Mouse (Mus musculus): ENCODE data around the gene Gm11437. TPM values are rescaled to one million over a fixed set of nuclear protein-coding genes. Genes with fewer than 3 reads are reported as not detected.

The Gm11437 gene
- not detected in 2 replicates for polyA plus RNA-seq (2016; fragmentation: Nextera tagmentation; extraction: Ambion mirVana)

DNA sequence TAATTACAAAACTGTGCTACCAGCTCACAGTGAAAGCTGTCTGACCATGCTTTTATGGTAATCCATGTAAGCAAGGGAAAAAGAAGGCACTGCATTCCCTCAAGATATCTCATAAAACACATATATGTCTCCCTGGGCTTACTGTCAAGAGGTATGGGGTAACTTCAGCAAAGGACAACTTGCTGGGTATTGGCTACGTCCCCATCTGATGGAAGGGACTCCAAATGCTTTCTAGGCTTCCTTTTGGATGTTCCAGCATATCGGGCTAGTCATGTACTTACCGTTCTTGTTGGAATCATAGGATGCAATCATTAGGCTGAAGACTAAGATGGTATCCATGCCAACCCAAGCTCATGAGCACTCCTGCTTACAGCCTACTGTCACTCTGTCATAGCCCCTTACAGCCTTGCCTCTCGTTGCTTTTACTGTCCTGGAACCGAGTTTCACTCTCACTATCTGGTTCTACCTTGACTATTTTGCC, at the start of gene Gm11437:
Gene Gm11437 (minus strand): TSS at position 431 of the 481 bp plus-strand sequence.
- no peak within 1 kb of the TSS for H3K4me2 ChIP-seq
- no peaks in the 10 kb centered on the region; the same call in 1 of the 2 replicates for H3K4me1 ChIP-seq
- H3K27me3 ChIP-seq, result peaks cover 12% of the 10 kb centered on the region
- no peak within 1 kb of the TSS for H3K27ac ChIP-seq
- H3K9me3 ChIP-seq, result no peaks in the 10 kb centered on the region
- H3K36me3 ChIP-seq (replicated peaks), result no peaks in the 10 kb centered on the region
- no peak within 1 kb of the TSS for H3K9ac ChIP-seq
- ATAC-seq (ENCODE audit: low FRiP score), result no peak
- 84% methylated on average over 5 of the region's 5 CpGs for WGBS
- H3K4me3 ChIP-seq (replicated peaks), result no peak within 1 kb of the TSS

DNA sequence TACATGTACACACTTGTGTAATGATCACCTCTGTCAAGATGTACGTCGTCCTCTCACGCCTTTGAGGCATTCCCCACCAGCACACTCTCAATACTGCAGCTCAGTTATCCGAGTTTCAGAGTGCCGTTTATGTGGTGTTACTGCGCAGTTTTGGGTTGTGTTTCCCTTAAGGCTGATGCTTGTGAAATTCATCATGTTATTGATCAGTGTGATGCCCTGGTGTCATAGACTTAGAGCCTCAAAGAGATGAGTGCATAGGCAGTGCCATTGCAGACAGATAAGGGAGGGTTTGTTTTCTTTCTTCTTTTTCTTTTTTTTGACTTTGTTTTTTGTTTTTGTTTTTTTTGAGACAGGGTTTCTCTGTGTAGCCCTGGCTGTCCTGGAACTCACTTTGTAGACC, 43.6 kb upstream of the Gm11437 start:
- no peaks in the 10 kb centered on the region; the same call in 1 of the 2 replicates for H3K36me3 ChIP-seq (replicated peaks)
- H3K4me3 ChIP-seq (replicated peaks), result no peak overlapping the region
- 93% methylated on average over 6 of the region's 6 CpGs for WGBS
- no peaks in the 10 kb centered on the region for H3K4me1 ChIP-seq
- H3K27ac ChIP-seq, result no peak overlapping the region
- H3K27me3 ChIP-seq, result no peaks in the 10 kb centered on the region
- no peaks in the 10 kb centered on the region for H3K9me3 ChIP-seq
- no peak for ATAC-seq (ENCODE audit: low FRiP score)
- no peak overlapping the region for H3K4me2 ChIP-seq
- H3K9ac ChIP-seq, result no peak overlapping the region

DNA sequence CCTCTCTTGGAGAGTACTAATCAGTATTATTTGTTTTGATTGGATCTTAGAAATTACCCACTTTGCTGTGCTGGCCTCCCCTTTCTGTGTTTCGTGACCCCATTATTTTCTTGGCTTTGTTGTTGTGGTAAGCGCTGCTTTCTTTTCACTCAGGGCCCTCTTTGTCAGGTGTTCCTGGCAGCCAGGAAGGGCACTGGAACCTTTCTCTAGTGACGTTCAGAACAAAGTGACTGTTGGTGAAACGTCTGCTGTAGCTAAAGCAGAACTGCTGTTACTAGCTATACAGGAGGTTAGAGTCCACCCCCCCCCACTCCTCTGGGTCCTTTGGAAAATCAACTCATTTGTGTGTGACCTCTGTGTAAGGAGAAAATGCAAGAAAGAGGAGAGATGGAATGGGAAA, 38.5 kb upstream of the Gm11437 start:
- no peak overlapping the region for H3K27ac ChIP-seq
- H3K9ac ChIP-seq, result no peak overlapping the region
- no peaks in the 10 kb centered on the region for H3K27me3 ChIP-seq
- H3K9me3 ChIP-seq, result no peaks in the 10 kb centered on the region
- H3K4me3 ChIP-seq (replicated peaks), result no peak overlapping the region
- H3K4me2 ChIP-seq, result no peak overlapping the region
- no peak for ATAC-seq (ENCODE audit: low FRiP score)
- H3K4me1 ChIP-seq, result peaks cover 1% of the 10 kb centered on the region; the same call in 1 of the 2 replicates
- no peaks in the 10 kb centered on the region; the same call in 1 of the 2 replicates for H3K36me3 ChIP-seq (replicated peaks)
- 23% methylated on average over 4 of the region's 4 CpGs for WGBS

DNA sequence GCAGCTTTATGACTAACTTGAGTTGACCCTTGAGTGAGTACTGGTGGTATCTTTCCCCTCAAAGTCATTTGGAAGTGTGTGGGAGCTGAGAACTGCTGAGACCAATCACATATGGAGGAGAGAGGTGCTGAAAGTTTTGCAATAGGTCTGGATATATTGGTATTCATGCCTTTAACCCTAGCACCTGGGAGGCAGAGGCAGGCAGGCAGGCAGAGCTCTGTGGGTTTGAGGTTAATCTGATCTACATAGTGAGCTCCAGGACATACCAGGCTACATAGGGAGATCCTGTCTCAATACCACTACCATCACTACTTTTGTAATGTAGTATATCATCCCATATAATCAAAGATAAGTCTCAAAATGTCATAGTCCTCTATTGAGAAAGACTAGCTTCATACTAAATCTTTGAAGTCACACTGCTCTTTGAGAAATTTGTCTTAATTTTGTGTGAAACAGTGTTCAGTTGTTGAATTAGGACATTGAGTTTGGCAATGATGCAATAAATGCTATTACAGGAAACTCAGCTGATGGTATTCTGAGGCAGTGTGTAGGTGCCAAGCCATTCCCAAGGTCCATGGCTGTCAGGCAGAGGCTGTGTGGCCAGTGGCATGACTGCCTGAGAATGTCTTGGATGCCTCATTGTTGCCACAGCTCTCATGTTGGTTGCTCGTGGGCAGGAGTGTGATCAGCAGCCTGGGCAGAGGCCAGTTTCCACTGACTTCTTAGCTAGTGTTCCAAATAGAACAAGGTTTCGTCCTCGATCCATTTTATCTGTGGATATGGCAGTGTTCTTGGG, 30.5 kb upstream of the Gm11437 start:
- Histone ChIP-seq H3K4me2 (no peak overlapping the region), H3K27me3 (no peaks in the 10 kb centered on the region), H3K36me3 (replicated peaks) (peaks cover 10% of the 10 kb centered on the region), H3K9ac (no peak overlapping the region), H3K27ac (no peak overlapping the region), H3K4me3 (replicated peaks) (no peak overlapping the region), H3K9me3 (no peaks in the 10 kb centered on the region), H3K4me1 (peaks cover 10% of the 10 kb centered on the region; the same call in 1 of the 2 replicates)
- 95% methylated on average over 3 of the region's 3 CpGs for WGBS
- no peak for ATAC-seq (ENCODE audit: low FRiP score)

DNA sequence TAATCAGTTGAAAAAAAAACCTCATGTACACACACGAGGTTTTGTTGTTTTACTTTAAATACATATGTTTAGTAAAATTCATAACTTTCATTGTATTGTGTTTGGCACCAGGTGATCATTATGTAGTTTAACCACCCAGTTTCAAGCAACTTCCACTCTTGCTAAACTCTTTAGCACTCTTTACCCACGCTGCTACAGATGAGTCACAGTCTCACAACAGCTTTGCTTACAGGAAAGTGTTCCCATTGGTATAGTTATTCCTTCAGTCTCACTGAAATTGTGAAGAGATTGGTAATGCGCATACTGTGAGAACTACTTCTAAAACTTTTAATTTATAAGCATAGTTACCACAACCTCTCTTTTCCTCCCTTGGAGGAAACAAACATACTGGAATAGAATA, 27.5 kb upstream of the Gm11437 start:
- Histone ChIP-seq H3K27ac (no peak overlapping the region), H3K4me2 (no peak overlapping the region), H3K27me3 (no peaks in the 10 kb centered on the region), H3K4me3 (replicated peaks) (no peak overlapping the region), H3K9ac (no peak overlapping the region), H3K4me1 (0 out of 2 replicates have a peak, but pooled peaks cover 3% of the 10 kb centered on the region), H3K36me3 (replicated peaks) (peaks cover 10% of the 10 kb centered on the region), H3K9me3 (no peaks in the 10 kb centered on the region)
- WGBS, result 88% methylated on average over 3 of the region's 3 CpGs
- ATAC-seq (ENCODE audit: low FRiP score), result no peak

DNA sequence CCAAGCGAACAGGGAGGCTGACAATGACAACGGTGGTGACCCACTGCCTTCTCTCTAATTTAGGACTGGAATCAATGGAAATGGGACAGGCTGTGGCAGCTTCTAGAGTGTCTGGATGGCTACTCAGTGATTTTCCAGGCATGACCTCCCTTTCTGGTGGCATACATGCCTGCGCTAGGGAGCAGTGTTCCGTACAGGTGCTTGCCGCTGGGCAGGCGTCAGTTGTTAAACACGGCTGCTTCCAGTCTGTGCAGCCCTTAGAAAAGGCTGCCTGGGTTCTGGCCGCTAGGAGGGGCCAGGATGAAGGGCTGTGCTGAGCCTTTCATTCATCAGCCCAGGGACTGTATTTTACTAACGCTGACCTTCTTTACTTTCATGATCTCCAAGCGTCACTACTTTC, 26.0 kb upstream of the Gm11437 start:
- Histone ChIP-seq H3K27ac (no peak overlapping the region), H3K4me3 (replicated peaks) (no peak overlapping the region), H3K36me3 (replicated peaks) (peaks cover 10% of the 10 kb centered on the region), H3K4me1 (0 out of 2 replicates have a peak, but pooled peaks cover 3% of the 10 kb centered on the region), H3K9me3 (no peaks in the 10 kb centered on the region), H3K4me2 (no peak overlapping the region), H3K9ac (no peak overlapping the region), H3K27me3 (no peaks in the 10 kb centered on the region)
- ATAC-seq (ENCODE audit: low FRiP score), result no peak
- 65% methylated on average over 10 of the region's 10 CpGs for WGBS

DNA sequence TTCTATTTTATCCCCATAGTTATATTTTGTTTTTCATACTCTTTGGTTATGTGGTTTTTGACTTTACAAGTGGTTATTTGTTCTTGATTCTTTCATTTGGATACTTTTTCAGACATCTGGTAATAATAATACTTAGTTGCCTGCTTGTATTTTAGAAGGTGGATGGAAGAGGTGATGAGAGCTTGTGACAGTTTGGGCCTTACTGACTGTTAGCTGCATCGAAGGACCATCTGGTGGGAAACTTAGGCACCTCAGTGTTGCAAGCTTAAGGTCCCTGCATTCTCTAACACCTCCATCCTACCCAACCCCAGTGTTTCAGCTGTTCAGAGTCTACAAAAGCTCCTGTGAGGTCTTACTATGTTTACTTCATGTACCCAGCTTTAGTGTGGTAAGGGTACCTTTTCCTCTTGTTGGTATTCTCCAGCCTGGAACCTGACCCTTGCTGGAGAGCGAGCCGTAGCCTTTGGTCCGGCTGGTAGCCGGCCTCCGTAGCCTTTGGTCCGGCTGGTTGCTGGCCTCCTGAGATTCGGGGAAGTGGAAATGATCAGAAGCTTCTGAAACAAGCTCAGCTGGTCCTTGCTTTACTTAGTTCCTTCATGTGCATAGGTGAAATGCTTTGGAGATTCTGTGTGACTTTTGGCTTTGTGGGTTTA, 23.4 kb upstream of the Gm11437 start:
- no peak overlapping the region for H3K27ac ChIP-seq
- H3K4me2 ChIP-seq, result no peak overlapping the region
- WGBS, result 90% methylated on average over 8 of the region's 8 CpGs
- no peak overlapping the region for H3K4me3 ChIP-seq (replicated peaks)
- 0 out of 2 replicates have a peak, but pooled peaks cover 3% of the 10 kb centered on the region for H3K4me1 ChIP-seq
- no peaks in the 10 kb centered on the region for H3K9me3 ChIP-seq
- ATAC-seq (ENCODE audit: low FRiP score), result no peak
- H3K9ac ChIP-seq, result no peak overlapping the region
- H3K27me3 ChIP-seq, result no peaks in the 10 kb centered on the region
- H3K36me3 ChIP-seq (replicated peaks), result peaks cover 2% of the 10 kb centered on the region; the same call in 1 of the 2 replicates

DNA sequence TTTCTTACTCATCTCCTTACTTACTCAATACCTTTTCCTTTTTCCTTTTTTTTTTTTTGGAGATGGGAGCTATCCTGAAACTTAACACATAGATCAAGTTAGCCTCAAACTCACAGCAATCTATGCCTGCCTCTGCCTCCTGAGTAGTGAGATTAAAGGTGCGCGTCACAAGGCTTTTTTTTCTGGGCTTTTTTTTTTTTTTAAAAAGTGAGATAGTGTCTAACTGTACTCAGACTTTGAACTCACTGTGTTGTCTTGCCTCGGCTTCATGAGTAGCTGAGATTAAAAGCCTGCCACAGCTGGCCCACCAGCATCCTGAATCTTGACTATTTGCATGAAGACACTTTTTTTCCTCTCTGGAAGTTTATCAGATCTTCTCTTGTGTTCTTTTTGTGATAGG, 21.3 kb upstream of the Gm11437 start:
- no peaks in the 10 kb centered on the region for H3K36me3 ChIP-seq (replicated peaks)
- no peak overlapping the region for H3K4me3 ChIP-seq (replicated peaks)
- 93% methylated on average over 3 of the region's 3 CpGs for WGBS
- no peak overlapping the region for H3K9ac ChIP-seq
- H3K27me3 ChIP-seq, result no peaks in the 10 kb centered on the region
- no peak overlapping the region for H3K27ac ChIP-seq
- no peak for ATAC-seq (ENCODE audit: low FRiP score)
- no peak overlapping the region for H3K4me2 ChIP-seq
- H3K4me1 ChIP-seq, result 0 out of 2 replicates have a peak, but pooled peaks cover 3% of the 10 kb centered on the region
- H3K9me3 ChIP-seq, result no peaks in the 10 kb centered on the region

DNA sequence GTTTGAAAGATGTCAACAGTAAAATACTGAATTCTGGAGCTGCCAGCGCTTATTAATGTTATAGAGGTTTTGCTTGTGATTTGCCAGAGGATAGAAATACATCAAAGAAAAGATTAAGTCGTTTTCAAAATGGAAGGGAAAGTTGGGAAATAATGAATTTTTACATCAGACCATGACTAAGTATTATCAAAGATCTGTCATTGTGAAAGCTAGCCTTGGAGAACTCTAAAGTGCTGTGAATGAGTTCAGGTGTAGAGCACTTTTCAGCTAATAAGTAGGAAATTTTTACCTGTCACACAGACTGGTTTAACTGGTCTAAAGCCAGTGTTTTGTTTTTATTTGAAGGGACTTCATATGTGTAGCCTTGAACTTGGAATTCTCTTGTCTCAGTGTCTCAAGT, 14.0 kb upstream of the Gm11437 start:
- H3K9ac ChIP-seq, result no peak overlapping the region
- peaks cover 7% of the 10 kb centered on the region; the same call in 1 of the 2 replicates for H3K27me3 ChIP-seq
- WGBS, result 72% methylated on average over 2 of the region's 2 CpGs
- no peak overlapping the region for H3K27ac ChIP-seq
- ATAC-seq (ENCODE audit: low FRiP score), result no peak
- H3K4me3 ChIP-seq (replicated peaks), result peak overlapping the region; percentile 77
- peaks cover 24% of the 10 kb centered on the region for H3K4me1 ChIP-seq
- H3K36me3 ChIP-seq (replicated peaks), result no peaks in the 10 kb centered on the region
- H3K9me3 ChIP-seq, result no peaks in the 10 kb centered on the region
- peak overlapping the region; percentile 80 for H3K4me2 ChIP-seq

DNA sequence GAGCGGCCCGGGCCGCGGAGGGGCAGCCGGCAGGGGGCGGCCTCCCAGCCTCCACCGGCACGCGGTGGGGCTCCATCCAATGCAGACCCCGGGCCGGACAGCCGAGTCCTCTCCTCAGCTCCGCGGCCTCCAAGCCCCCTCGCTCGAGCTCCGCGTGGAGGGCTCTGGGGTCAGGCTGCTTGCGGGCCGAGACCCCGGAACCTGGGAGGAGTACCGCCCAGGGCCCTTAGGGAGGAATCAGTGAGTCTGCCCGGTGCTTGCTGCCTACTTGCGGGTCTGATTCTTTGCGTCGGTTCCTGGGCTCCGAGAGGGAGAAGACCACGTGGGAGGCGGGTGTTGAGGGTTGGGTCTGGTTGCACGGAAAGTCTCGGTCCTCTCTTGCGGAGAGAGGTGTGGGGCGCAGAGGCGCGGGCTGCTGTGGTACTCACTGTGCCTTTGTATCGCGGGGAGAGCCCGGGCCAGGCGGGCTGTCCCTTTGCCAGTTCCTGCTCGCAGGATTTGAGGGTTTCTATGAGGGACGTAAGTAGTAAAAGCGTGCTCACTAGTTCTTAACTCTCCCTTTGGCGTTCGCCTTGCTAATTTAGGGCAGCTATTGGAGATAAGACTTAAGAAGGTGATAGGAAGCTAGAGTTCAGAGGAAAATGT, 12.8 kb upstream of the Gm11437 start:
- no peaks in the 10 kb centered on the region for H3K36me3 ChIP-seq (replicated peaks)
- no peaks in the 10 kb centered on the region for H3K9me3 ChIP-seq
- under 1% methylated on average over 40 of the region's 44 CpGs for WGBS
- H3K27ac ChIP-seq, result peak overlapping the region; percentile 92
- peak overlapping the region; percentile 80 for H3K4me2 ChIP-seq
- H3K9ac ChIP-seq, result peak overlapping the region; percentile 86
- peak; percentile 59 for ATAC-seq (ENCODE audit: low FRiP score)
- H3K4me1 ChIP-seq, result peaks cover 24% of the 10 kb centered on the region
- peaks cover 7% of the 10 kb centered on the region; the same call in 1 of the 2 replicates for H3K27me3 ChIP-seq
- H3K4me3 ChIP-seq (replicated peaks), result peak overlapping the region; percentile 77

DNA sequence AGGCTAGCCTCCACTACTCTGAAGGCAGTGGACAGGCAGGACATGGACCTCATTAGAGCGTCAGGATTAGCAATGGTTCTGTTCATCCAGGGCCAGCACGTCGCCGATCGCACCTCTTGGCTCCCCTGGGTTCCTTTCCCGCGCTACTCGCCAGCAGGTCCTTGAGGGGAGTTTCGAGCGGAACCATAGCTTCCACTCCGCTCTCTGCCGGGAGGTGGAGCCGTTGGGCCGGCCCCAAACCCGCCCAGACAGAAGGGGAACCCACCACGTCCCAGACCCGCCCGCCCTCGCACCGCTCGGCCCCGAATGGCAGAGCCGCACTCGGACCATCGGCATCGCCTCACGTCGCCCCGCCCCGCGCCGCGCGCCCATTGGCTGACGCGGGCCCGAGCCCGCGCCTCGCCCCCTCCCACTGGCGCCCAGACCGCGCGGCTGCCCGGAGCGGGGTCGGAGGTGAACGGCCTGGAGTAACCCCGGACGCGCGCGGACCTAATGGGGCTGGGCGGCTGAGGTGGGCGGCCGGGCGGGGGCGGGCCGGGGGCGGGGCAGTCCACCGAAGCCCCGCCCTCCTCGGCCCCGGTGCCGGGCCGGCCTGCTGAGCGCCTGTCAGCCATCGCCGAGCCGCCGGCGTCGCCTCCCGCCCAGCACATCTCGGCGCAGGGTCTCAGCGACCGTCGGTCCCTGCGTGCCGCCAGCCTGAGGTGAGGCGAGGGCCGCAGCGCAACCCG, 12.1 kb upstream of the Gm11437 start:
- peak overlapping the region; percentile 92 for H3K27ac ChIP-seq
- WGBS, result under 1% methylated on average over 69 of the region's 85 CpGs
- H3K4me2 ChIP-seq, result peak overlapping the region; percentile 80
- no peaks in the 10 kb centered on the region for H3K36me3 ChIP-seq (replicated peaks)
- no peaks in the 10 kb centered on the region for H3K9me3 ChIP-seq
- ATAC-seq (ENCODE audit: low FRiP score), result peak; percentile 98
- peak overlapping the region; percentile 86 for H3K9ac ChIP-seq
- peak overlapping the region; percentile 77 for H3K4me3 ChIP-seq (replicated peaks)
- peaks cover 24% of the 10 kb centered on the region for H3K4me1 ChIP-seq
- H3K27me3 ChIP-seq, result peaks cover 7% of the 10 kb centered on the region; the same call in 1 of the 2 replicates
